Comparison of ENCODE assay signal across 15 mouse cellular contexts in the genomic region with DNA sequence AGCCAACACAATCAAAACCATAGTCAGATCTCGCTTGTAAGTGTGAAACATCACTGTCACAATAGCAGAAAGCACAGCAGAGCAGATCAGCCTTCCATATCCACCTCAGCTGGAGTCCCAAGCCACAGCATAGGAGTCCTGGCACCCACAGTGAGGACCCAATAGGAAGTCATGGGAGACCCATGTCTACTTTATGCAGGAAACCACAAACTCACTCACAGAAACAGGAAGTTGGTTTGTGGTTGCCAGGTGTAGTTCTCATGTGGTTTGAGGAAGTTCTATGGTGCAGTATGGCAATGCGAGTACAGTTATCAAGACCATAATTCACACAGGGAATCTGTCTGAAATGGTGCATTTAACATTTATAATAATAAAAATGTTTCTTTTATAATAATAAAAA.
DNase-seq lines count a peak whose midpoint lies in the region; ATAC-seq and TF ChIP-seq lines count a peak whose summit lies in the region.
"Had no signal": no experiment of that assay in that cellular context is flagged by ENCODE, and none has a peak within 500 bp of the region (broad histone marks: within the 10 kb centered on the region; RNA-seq: fewer than 3 reads in every experiment).

No protein-coding gene starts in this region.

- H3K36me3 ChIP-seq in liver, embryonic 16.5 days (ENCODE audit: control insufficient read depth, insufficient read depth): no peaks in the 10 kb centered on the region
- H3K36me3 ChIP-seq in liver, embryonic 11.5 days (ENCODE audit: control insufficient read depth, insufficient read depth, low read length): no peaks in the 10 kb centered on the region
- no peaks in the 10 kb centered on the region for H3K36me3 ChIP-seq in CH12.LX (replicated peaks in 1 of 2; ENCODE audit: control insufficient read depth in 1 of 2, insufficient read depth in 1 of 2, low read length in 1 of 2)
- H3K36me3 ChIP-seq: liver, embryonic 13.5 days had no signal

- no peak for DNase-seq in liver, embryonic 11.5 days (ENCODE audit: low spot score)
- DNase-seq in CH12.LX (ENCODE audit: extremely low read depth) (peak; percentile 79), adipocyte (ENCODE audit: low spot score) (no peak)
- DNase-seq in thymus, postnatal 14 days: peak; percentile 52
- no peak for DNase-seq in kidney, postnatal 4 days
- no peak for DNase-seq in layer of hippocampus, adult 9-11 months
- DNase-seq: adrenal gland, postnatal 36 days; cerebellum, adult 11 months; heart, postnatal 14 days; liver, embryonic 13.5 days had no signal

- no peaks in the 10 kb centered on the region for H3K9me3 ChIP-seq in liver, embryonic 16.5 days (replicated peaks; ENCODE audit: control insufficient read depth, low read length)
- H3K9me3 ChIP-seq in liver, embryonic 11.5 days (ENCODE audit: control insufficient read depth, low read length): no peaks in the 10 kb centered on the region
- H3K9me3 ChIP-seq in CH12.LX (replicated peaks; ENCODE audit: low read length): peaks cover 22% of the 10 kb centered on the region
- H3K9me3 ChIP-seq: liver, embryonic 13.5 days had no signal

- H3K4me3 ChIP-seq in liver, embryonic 16.5 days (ENCODE audit: low read depth, low read length): no peak overlapping the region
- no peak overlapping the region for H3K4me3 ChIP-seq in liver, embryonic 11.5 days (ENCODE audit: low read depth, low read length)
- H3K4me3 ChIP-seq in CH12.LX (replicated peaks in 1 of 3; ENCODE audit: low read depth in 2 of 3, low read length in 2 of 3, poor library complexity in 1 of 3): no peak overlapping the region
- H3K4me3 ChIP-seq: erythroblast, embryonic 14.5 days; liver, embryonic 13.5 days; megakaryocyte, embryonic 14.5 days had no signal

- no peaks in the 10 kb centered on the region for H3K27me3 ChIP-seq in liver, embryonic 16.5 days (ENCODE audit: control insufficient read depth, insufficient read depth, low read depth, low read length)
- H3K27me3 ChIP-seq in liver, embryonic 11.5 days (replicated peaks; ENCODE audit: control insufficient read depth, insufficient read depth, low read length): no peaks in the 10 kb centered on the region
- peaks cover 29% of the 10 kb centered on the region for H3K27me3 ChIP-seq in CH12.LX (replicated peaks)
- H3K27me3 ChIP-seq: liver, embryonic 13.5 days; megakaryocyte, embryonic 14.5 days had no signal

- no peak for TF ChIP-seq RAD21 in CH12.LX (IDR thresholded peaks at IDR 0.05; ENCODE audit: low read depth, low read length)

- no peak overlapping the region for H3K9ac ChIP-seq in liver, embryonic 16.5 days (ENCODE audit: low read depth, low read length)
- H3K9ac ChIP-seq in liver, embryonic 11.5 days (ENCODE audit: low read depth, low read length): no peak overlapping the region
- no peak overlapping the region for H3K9ac ChIP-seq in CH12.LX (ENCODE audit: insufficient read depth, low read depth)
- H3K9ac ChIP-seq: liver, embryonic 13.5 days had no signal

- peak; percentile 82 for TF ChIP-seq EP300 in CH12.LX (IDR thresholded peaks at IDR 0.05; ENCODE audit: low read length)

- no peak for TF ChIP-seq POLR2A in CH12.LX (IDR thresholded peaks at IDR 0.05; ENCODE audit: low read depth, low read length)

- no peak overlapping the region for H3K4me2 ChIP-seq in liver, embryonic 16.5 days (ENCODE audit: low read depth, low read length)
- H3K4me2 ChIP-seq in liver, embryonic 11.5 days: no peak overlapping the region
- H3K4me2 ChIP-seq in CH12.LX (ENCODE audit: insufficient read depth, low read depth, poor library complexity, severe bottlenecking): no peak overlapping the region
- H3K4me2 ChIP-seq: liver, embryonic 13.5 days had no signal

- WGBS in liver, embryonic 16.5 days (ENCODE audit: insufficient replicate concordance): 17% methylated on average over 2 of the region's 2 CpGs
- WGBS in liver, embryonic 11.5 days: 51% methylated on average over 2 of the region's 2 CpGs

- peak; percentile 13; the same call in 1 of the 2 replicates for ATAC-seq in liver, embryonic 16.5 days (ENCODE audit: low read depth)
- no peak for ATAC-seq in liver, embryonic 11.5 days (replicated peaks; ENCODE audit: low FRiP score)
- ATAC-seq in megakaryocyte progenitor cell, adult 5-6 weeks (replicated peaks; ENCODE audit: poor library complexity): peak; percentile 91
- ATAC-seq: intestine, embryonic 16.5 days had no signal

- no peaks in the 10 kb centered on the region for H3K79me2 ChIP-seq in CH12.LX (replicated peaks; ENCODE audit: control insufficient read depth, extremely low read depth, insufficient read depth, poor library complexity, severe bottlenecking)

- in situ Hi-C loops in CH12.LX (cut with MboI; ENCODE audit: low pct_ligation_motif_present, low pct_unique_long_range_greater_than_20kb, low sequenced_read_pairs): no loop called here

- no peaks in the 10 kb centered on the region for H3K4me1 ChIP-seq in liver, embryonic 16.5 days (ENCODE audit: control insufficient read depth, low read depth, low read length)
- no peaks in the 10 kb centered on the region for H3K4me1 ChIP-seq in liver, embryonic 11.5 days (replicated peaks; ENCODE audit: control insufficient read depth, insufficient read depth, low read length)
- H3K4me1 ChIP-seq in CH12.LX (ENCODE audit: control insufficient read depth in 1 of 2, insufficient read depth in 2 of 2): peaks cover 4 to 12% of the 10 kb centered on the region in 2 experiments; a peak in 3 of 4 replicates
- H3K4me1 ChIP-seq: liver, embryonic 13.5 days had no signal

- no peak overlapping the region for H3K27ac ChIP-seq in liver, embryonic 16.5 days (ENCODE audit: low read length)
- no peak overlapping the region for H3K27ac ChIP-seq in liver, embryonic 11.5 days (ENCODE audit: low read depth, low read length)
- no peak overlapping the region for H3K27ac ChIP-seq in CH12.LX (ENCODE audit: insufficient read depth, low read depth)
- H3K27ac ChIP-seq: liver, embryonic 13.5 days had no signal

- dilution Hi-C loops in CH12.LX (cut with MboI; ENCODE audit: extremely low pct_ligation_motif_present, extremely low pct_unique_long_range_greater_than_20kb, low sequenced_read_pairs): no loop called here

- TF ChIP-seq CTCF in CH12.LX (conservative IDR thresholded peaks at IDR 0.05 in 1 of 2, IDR thresholded peaks at IDR 0.05 in 1 of 2; ENCODE audit: low read depth in 2 of 2, low read length in 2 of 2): no peak

TF ChIP-seq in CH12.LX, 34 proteins besides CTCF, POLR2A, EP300 and RAD21:
- TF ChIP-seq MAFK (IDR thresholded peaks at IDR 0.05; ENCODE audit: insufficient replicate concordance, low read length) (peak; percentile 60; the same call in 1 of the 2 replicates), ETS1 (conservative IDR thresholded peaks at IDR 0.05; ENCODE audit: low read depth, low read length) (0 out of 2 replicates have a peak, but pooled peaks have one; percentile 15), TCF12 (IDR thresholded peaks at IDR 0.05; ENCODE audit: low read depth, low read length) (peak; percentile 43; the same call in 1 of the 2 replicates), MAX (IDR thresholded peaks at IDR 0.05; ENCODE audit: low read length) (no peak), BHLHE40 (IDR thresholded peaks at IDR 0.05; ENCODE audit: low read depth, low read length) (peak; percentile 76)

Comparison
In these comparisons a context has a peak if more than half of its experiments do, and no peak if none do; other contexts are left out.
1. DNase-seq: peak in CH12.LX (single experiment) and thymus, postnatal 14 days (single experiment); none in liver, embryonic 11.5 days (single experiment), adipocyte (single experiment), kidney, postnatal 4 days (0 of 2) and layer of hippocampus, adult 9-11 months (single experiment).